Mouse (Mus musculus) midbrain, embryonic 16.5 days (tissue): ENCODE measurements at regions not wholly inside any gene's neighbourhood (a gene's known extent, or its start where the extent isn't known, plus 50 kb on each side); places are given as distances from the start of the nearest gene placed in this dataset.

ENCODE experiments used
- ATAC-seq: fragments of 200-750 bp; cut with Nextera tagmentation; 2 replicates; pipeline ENCODE4 v1.8.0; 2017; ENCODE audit warnings: moderate TSS enrichment
- H3K27ac ChIP-seq: fragments of 300-500 bp; sonication (generic); 2 replicates; pipeline ENCODE4 v1.5.1; 2014; ENCODE audit warnings: mild to moderate bottlenecking, low read length, mixed read lengths
- H3K27me3 ChIP-seq: fragments of 300-500 bp; sonication (generic); 2 replicates; pipeline ENCODE4 v1.6.1; 2014; ENCODE audit warnings: low read depth, low read length, mixed read lengths; ENCODE audit not compliant: control insufficient read depth, insufficient read depth
- H3K36me3 ChIP-seq: fragments of 300-500 bp; sonication (generic); 2 replicates; pipeline ENCODE4 v1.6.1; 2014; ENCODE audit warnings: mild to moderate bottlenecking, low read length, moderate library complexity, mixed read lengths; ENCODE audit not compliant: control insufficient read depth, insufficient read depth
- H3K4me1 ChIP-seq: fragments of 300-500 bp; sonication (generic); 2 replicates; pipeline ENCODE4 v1.6.1; 2014; ENCODE audit warnings: mild to moderate bottlenecking, low read length, mixed read lengths; ENCODE audit not compliant: control insufficient read depth, insufficient read depth
- H3K4me2 ChIP-seq: fragments of 300-500 bp; sonication (generic); 2 replicates; pipeline ENCODE4 v1.6.1; 2014; ENCODE audit warnings: mild to moderate bottlenecking, low read length, mixed read lengths
- H3K4me3 ChIP-seq: fragments of 300-500 bp; sonication (generic); 2 replicates; pipeline ENCODE4 v1.5.1; 2014; ENCODE audit warnings: low read depth, mild to moderate bottlenecking, low read length, moderate library complexity, mixed read lengths
- H3K9ac ChIP-seq: fragments of 300-500 bp; sonication (generic); 2 replicates; pipeline ENCODE4 v1.6.1; 2014; ENCODE audit warnings: low read depth, low read length, mixed read lengths
- H3K9me3 ChIP-seq: fragments of 300-500 bp; sonication (generic); replicated peaks from 2 replicates; pipeline ENCODE4 v1.6.1; 2014; ENCODE audit warnings: mild to moderate bottlenecking, low read length, mixed read lengths; ENCODE audit not compliant: control insufficient read depth, poor library complexity, severe bottlenecking
- WGBS: fragments of 180-500 bp; shearing (Covaris S2); extraction: QIAGEN DNeasy Blood & Tissue Kit; methylation state at CpG from one replicate; pipeline ENCODE4 v1.1.7; 2014; 5-methylcytosine and 5-hydroxymethylcytosine counted together

DNA sequence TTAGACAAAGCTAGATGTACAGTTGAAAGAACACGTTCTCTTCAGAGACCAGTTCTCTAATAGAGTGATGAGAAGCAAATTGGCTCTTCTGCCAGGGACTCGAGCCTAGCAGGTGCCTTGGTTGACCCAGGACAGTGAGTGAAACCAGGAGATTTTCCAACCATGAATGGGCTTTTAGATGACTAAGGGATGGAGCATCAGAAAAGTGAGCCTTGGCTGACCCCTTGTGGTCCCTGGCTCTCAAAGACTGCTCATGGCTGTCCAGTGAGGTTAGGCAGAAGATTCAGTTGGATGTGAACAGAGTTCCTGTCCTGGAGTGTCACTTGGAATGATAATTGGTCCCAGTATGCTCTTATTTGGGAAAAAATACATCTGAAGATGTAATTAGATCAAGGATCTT, 64.3 kb upstream of the Vash1 start:
- no peak overlapping the region for H3K4me3 ChIP-seq
- no peak overlapping the region for H3K27ac ChIP-seq
- 38% methylated on average over 2 of the region's 2 CpGs for WGBS
- no peaks in the 10 kb centered on the region for H3K36me3 ChIP-seq
- no peaks in the 10 kb centered on the region for H3K4me1 ChIP-seq
- ATAC-seq, result peak; percentile 54; the same call in 1 of the 2 replicates
- H3K27me3 ChIP-seq, result no peaks in the 10 kb centered on the region
- H3K4me2 ChIP-seq, result no peak overlapping the region
- H3K9me3 ChIP-seq, result no peaks in the 10 kb centered on the region
- H3K9ac ChIP-seq, result no peak overlapping the region

DNA sequence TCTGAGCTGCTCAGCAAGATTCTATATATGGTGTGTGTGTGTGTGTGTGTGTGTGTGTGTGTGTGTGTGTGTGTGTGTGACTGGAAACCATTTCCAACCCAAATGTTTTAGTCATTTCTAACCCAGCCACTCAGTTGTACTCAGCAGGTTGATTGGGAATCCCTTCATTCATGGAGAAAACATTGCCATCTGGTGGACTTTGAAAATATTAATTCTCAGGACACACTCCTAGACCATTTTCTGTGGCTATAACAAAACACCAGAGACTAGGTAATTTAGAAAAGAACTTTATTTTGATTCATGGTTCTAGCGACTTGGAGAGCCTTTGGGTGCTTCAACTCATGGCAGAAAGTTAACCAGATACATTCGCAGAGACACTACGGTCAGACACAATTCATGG, 62.2 kb upstream of the Vash1 start:
- 86% methylated on average over 3 of the region's 3 CpGs for WGBS

DNA sequence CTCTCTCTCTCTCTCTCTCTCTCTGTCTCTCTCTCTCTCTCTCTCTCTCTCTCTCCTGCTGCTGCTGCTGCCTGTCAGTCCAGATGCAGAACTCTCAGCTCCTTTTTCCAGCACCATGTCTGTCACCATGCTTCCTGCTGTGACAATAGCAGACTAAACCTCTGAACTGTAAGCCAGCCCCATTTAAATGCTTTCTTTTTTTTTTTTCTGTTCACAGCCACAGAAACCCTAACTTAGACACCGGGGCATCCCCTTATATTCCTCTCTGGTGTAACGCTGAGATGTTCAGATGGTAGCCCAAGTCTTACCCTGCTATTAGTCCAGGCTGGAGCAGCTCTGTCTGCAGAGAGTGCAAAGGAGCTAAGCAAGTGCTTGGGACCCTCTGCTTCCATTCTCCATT, 54.3 kb upstream of the Vash1 start:
- 64% methylated on average over 2 of the region's 2 CpGs for WGBS
- H3K27me3 ChIP-seq, result no peaks in the 10 kb centered on the region
- no peaks in the 10 kb centered on the region for H3K9me3 ChIP-seq
- H3K4me1 ChIP-seq, result no peaks in the 10 kb centered on the region
- no peak overlapping the region for H3K4me3 ChIP-seq
- no peaks in the 10 kb centered on the region for H3K36me3 ChIP-seq
- ATAC-seq, result no peak
- H3K9ac ChIP-seq, result no peak overlapping the region
- no peak overlapping the region for H3K27ac ChIP-seq
- H3K4me2 ChIP-seq, result no peak overlapping the region

More for the DNA sequence above, 62.2 kb upstream of the Vash1 start:
- Histone ChIP-seq H3K4me2 (no peak overlapping the region), H3K9me3 (no peaks in the 10 kb centered on the region), H3K9ac (no peak overlapping the region), H3K4me3 (no peak overlapping the region), H3K27ac (no peak overlapping the region), H3K4me1 (no peaks in the 10 kb centered on the region), H3K27me3 (no peaks in the 10 kb centered on the region), H3K36me3 (no peaks in the 10 kb centered on the region)
- ATAC-seq, result no peak

DNA sequence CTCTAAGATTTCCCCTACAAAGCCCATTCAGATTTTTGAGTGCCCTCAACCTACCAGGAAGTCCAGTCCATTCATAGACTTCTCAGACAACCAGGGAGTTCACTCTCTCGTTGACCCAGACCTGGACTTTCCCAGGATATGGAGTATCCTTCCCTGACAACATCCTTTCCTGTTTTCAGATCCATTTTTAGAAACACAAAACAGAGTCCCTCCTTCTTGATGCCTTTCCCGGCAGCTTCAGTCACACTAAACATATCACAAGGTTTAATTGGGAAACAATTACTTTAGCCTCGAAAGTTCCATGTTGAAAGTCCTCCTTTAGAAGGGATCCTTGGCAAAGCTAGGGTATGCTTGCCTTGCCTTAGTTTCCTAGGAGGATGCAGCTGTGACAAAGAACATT, 51.8 kb upstream of the Vash1 start:
- H3K27ac ChIP-seq, result no peak overlapping the region
- H3K4me1 ChIP-seq, result no peaks in the 10 kb centered on the region
- 73% methylated on average over 3 of the region's 3 CpGs for WGBS
- H3K4me2 ChIP-seq, result no peak overlapping the region
- no peak overlapping the region for H3K4me3 ChIP-seq
- ATAC-seq, result no peak
- no peaks in the 10 kb centered on the region for H3K36me3 ChIP-seq
- H3K9me3 ChIP-seq, result no peaks in the 10 kb centered on the region
- no peak overlapping the region for H3K9ac ChIP-seq
- no peaks in the 10 kb centered on the region for H3K27me3 ChIP-seq

DNA sequence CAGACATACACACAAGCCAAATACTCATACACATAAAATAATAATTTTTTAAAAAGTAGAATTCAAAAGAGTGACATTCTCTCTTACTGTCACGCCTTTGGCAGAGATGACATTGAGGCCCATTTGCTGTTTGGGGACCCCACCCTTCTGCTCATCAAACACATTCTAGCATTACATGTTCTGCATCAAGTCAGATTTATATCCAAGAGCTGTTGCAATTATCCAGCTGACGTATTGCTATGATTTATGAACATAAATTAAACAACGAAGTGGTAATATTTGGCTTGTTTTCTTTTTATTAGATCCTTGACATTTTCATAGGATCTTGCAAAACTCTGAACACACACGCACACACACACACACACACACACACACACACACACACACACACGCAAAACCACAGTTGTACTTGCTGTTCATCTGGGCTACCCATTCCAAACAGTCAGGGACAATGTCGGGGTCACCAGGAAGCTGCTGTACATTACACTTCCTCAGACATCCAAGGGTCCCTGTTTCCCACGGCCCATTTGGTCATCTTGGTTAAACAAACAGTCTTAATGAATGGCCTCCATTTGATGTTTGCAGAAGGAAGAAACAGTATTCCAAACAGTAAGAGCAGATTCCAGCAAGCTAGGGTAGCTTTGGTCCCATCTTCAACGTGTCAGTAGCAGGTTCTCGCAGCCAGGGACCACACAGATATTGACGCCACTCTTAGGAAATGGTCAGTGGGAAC, 50.3 kb upstream of the Vash1 start:
- ATAC-seq, result no peak

More for the DNA sequence above, 50.3 kb upstream of the Vash1 start:
- H3K36me3 ChIP-seq, result no peaks in the 10 kb centered on the region
- no peak overlapping the region for H3K4me3 ChIP-seq
- no peak overlapping the region for H3K27ac ChIP-seq
- no peaks in the 10 kb centered on the region for H3K27me3 ChIP-seq
- H3K9me3 ChIP-seq, result no peaks in the 10 kb centered on the region
- no peaks in the 10 kb centered on the region for H3K4me1 ChIP-seq
- H3K9ac ChIP-seq, result no peak overlapping the region
- H3K4me2 ChIP-seq, result no peak overlapping the region
- 85% methylated on average over 10 of the region's 10 CpGs for WGBS
